Mouse (Mus musculus) lung, postnatal 25 days (tissue): ENCODE data around the gene Ttc41.

Experiments used
- DNase-seq: peaks from one replicate; pipeline ENCODE4 v3.0.0; 2022; ENCODE audit warnings: low spot score

The Ttc41 gene

DNA sequence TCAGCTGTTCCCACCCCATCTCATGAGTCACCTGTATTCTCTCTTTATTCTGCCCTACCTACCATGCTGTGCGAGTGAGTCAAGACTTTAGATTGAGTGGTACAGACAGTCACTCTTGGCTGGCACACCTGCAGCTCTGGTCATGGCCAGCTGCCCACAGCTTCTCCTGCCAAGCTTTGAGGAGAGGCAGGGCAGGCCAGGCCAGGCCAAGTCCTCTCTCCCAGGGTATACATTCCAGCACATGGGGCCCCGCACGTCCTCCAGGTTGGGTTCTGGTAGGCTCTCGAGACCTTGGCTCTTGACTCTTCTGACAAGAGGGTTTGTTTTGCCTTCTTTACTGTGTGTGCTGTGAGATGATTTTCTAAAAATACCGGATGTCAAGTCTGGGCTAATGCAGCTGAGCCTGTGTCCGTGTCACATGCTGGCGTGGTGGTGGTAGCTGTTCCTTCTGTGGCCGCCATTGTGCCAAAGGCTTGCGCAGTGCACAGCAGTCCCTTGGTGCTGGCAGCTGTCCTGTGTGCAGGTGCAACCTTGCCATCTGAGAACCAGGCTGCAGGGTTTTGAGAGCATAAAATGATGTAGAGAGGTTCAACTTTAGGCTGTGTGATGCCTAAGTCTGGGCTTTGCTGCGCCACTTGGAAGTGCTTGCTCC lies 120.4 kb downstream of the Ttc41 start:
- DNase-seq = peak; percentile 87
